Mouse (Mus musculus) hindbrain, embryonic 16.5 days (tissue): ENCODE data around the gene Sacs. TPM values are rescaled to one million over a fixed set of nuclear protein-coding genes. Genes with fewer than 3 reads are reported as not detected.
A peak's percentile ranks its signal among the peaks of the same experiment; 100 is the strongest.

Experiments
- ATAC-seq: fragments of 200-750 bp; cut with Nextera tagmentation; 2 replicates; pipeline ENCODE4 v1.8.0; 2017; ENCODE audit warnings: moderate TSS enrichment, moderate library complexity
- H3K27ac ChIP-seq: fragments of 300-500 bp; sonication (generic); 2 replicates; pipeline ENCODE4 v1.5.1; 2014; ENCODE audit warnings: low read depth, mild to moderate bottlenecking, control low read depth, low read length, moderate library complexity
- H3K27me3 ChIP-seq: fragments of 300-500 bp; sonication (generic); replicated peaks from 2 replicates; pipeline ENCODE4 v1.6.1; 2014; ENCODE audit warnings: low read length; ENCODE audit not compliant: control insufficient read depth, insufficient read depth
- H3K36me3 ChIP-seq: fragments of 300-500 bp; sonication (generic); 2 replicates; pipeline ENCODE4 v1.6.1; 2014; ENCODE audit warnings: mild to moderate bottlenecking, low read length, moderate library complexity, mixed read lengths; ENCODE audit not compliant: control insufficient read depth, insufficient read depth
- H3K4me1 ChIP-seq: fragments of 300-500 bp; sonication (generic); 2 replicates; pipeline ENCODE4 v1.6.1; 2014; ENCODE audit warnings: low read depth, low read length; ENCODE audit not compliant: control insufficient read depth, insufficient read depth
- H3K4me2 ChIP-seq: fragments of 300-500 bp; sonication (generic); 2 replicates; pipeline ENCODE4 v1.6.1; 2014; ENCODE audit warnings: mild to moderate bottlenecking, low read length, control low read depth, moderate library complexity
- H3K4me3 ChIP-seq: fragments of 300-500 bp; sonication (generic); 2 replicates; pipeline ENCODE4 v1.5.1; 2014; ENCODE audit warnings: mild to moderate bottlenecking, low read length, control low read depth, moderate library complexity
- H3K9ac ChIP-seq: fragments of 300-500 bp; sonication (generic); 2 replicates; pipeline ENCODE4 v1.6.1; 2014; ENCODE audit warnings: low read depth, mild to moderate bottlenecking, control low read depth, low read length, moderate library complexity
- H3K9me3 ChIP-seq: fragments of 300-500 bp; sonication (generic); 2 replicates; pipeline ENCODE4 v1.6.1; 2014; ENCODE audit warnings: mild to moderate bottlenecking, low read length, moderate library complexity; ENCODE audit not compliant: control insufficient read depth
- WGBS: fragments of 180-500 bp; shearing (Covaris S2); extraction: QIAGEN DNeasy Blood & Tissue Kit; methylation state at CpG from one replicate; pipeline ENCODE4 v1.1.7; 2014; 5-methylcytosine and 5-hydroxymethylcytosine counted together
- polyA plus RNA-seq: library from polyadenylated mRNA; unstranded; fragments of >200 nt; fragmentation: Nextera tagmentation; extraction: Ambion mirVana; gene quantifications from 2 replicates; pipeline ENCODE4 v1.2.1, GENCODE M21; 2015

The Sacs gene
- polyA plus RNA-seq, 1 experiment from 2014 or later: 6.8 TPM

GRCm38 (mm10) chr14:61246444-61246843 lies 108.2 kb downstream of the Sacs start:
- ATAC-seq: no peak
- Histone ChIP-seq H3K4me1 (no peaks in the 10 kb centered on the region), H3K36me3 (no peaks in the 10 kb centered on the region), H3K4me3 (no peak overlapping the region), H3K27me3 (no peaks in the 10 kb centered on the region), H3K9me3 (peaks cover 6% of the 10 kb centered on the region), H3K9ac (no peak overlapping the region), H3K27ac (no peak overlapping the region), H3K4me2 (no peak overlapping the region)
- WGBS: 74% methylated on average over 3 of the region's 3 CpGs

- H3K4me3 ChIP-seq: no peak overlapping the region
- peaks cover 6% of the 10 kb centered on the region for H3K9me3 ChIP-seq
- no peak for ATAC-seq
- H3K4me2 ChIP-seq: no peak overlapping the region
- no peak overlapping the region for H3K9ac ChIP-seq
- H3K4me1 ChIP-seq: no peaks in the 10 kb centered on the region
- no peak overlapping the region for H3K27ac ChIP-seq
- WGBS: 89% methylated on average over 15 of the region's 15 CpGs
- no peaks in the 10 kb centered on the region for H3K36me3 ChIP-seq
- no peaks in the 10 kb centered on the region for H3K27me3 ChIP-seq
Observed at GRCm38 (mm10) chr14:61252596-61253388, 114.5 kb downstream of the Sacs start.

GRCm38 (mm10) chr14:61258352-61258751 lies 120.1 kb downstream of the Sacs start, which contains the start of gene Sgcg:
Gene Sgcg, minus strand, starts transcription at chr14:61258490.
- H3K4me1 ChIP-seq: no peaks in the 10 kb centered on the region
- no peak for ATAC-seq
- 65% methylated on average over 11 of the region's 11 CpGs for WGBS
- H3K36me3 ChIP-seq: no peaks in the 10 kb centered on the region
- no peaks in the 10 kb centered on the region for H3K27me3 ChIP-seq
- no peak within 1 kb of the TSS for H3K4me3 ChIP-seq
- no peak within 1 kb of the TSS for H3K9ac ChIP-seq
- no peaks in the 10 kb centered on the region for H3K9me3 ChIP-seq
- H3K4me2 ChIP-seq: no peak within 1 kb of the TSS
- H3K27ac ChIP-seq: no peak within 1 kb of the TSS

DNA sequence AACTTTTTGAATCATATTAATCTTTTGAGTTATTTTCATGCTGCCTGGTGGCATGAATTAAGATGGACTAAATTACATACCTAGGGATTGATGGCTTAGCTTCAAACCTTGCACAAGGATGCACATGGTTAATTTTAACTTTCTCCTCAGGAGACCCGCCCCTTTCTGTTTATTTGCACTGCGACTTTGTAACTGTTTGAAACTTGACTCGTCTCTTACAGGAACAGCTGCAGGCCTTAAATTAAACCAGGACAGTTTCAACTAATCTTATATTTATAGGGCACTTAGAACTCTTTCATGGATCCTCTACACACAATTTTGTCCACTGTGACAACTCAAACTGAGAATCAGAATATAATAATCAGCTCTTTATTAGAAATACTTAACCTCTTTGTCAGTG lies 120.8 kb downstream of the Sacs start:
- no peaks in the 10 kb centered on the region for H3K36me3 ChIP-seq
- no peaks in the 10 kb centered on the region for H3K27me3 ChIP-seq
- no peak overlapping the region for H3K27ac ChIP-seq
- H3K4me3 ChIP-seq: no peak overlapping the region
- H3K4me2 ChIP-seq: no peak overlapping the region
- no peak overlapping the region for H3K9ac ChIP-seq
- H3K4me1 ChIP-seq: no peaks in the 10 kb centered on the region
- WGBS: 63% methylated on average over 3 of the region's 3 CpGs
- no peak for ATAC-seq
- no peaks in the 10 kb centered on the region for H3K9me3 ChIP-seq

DNA sequence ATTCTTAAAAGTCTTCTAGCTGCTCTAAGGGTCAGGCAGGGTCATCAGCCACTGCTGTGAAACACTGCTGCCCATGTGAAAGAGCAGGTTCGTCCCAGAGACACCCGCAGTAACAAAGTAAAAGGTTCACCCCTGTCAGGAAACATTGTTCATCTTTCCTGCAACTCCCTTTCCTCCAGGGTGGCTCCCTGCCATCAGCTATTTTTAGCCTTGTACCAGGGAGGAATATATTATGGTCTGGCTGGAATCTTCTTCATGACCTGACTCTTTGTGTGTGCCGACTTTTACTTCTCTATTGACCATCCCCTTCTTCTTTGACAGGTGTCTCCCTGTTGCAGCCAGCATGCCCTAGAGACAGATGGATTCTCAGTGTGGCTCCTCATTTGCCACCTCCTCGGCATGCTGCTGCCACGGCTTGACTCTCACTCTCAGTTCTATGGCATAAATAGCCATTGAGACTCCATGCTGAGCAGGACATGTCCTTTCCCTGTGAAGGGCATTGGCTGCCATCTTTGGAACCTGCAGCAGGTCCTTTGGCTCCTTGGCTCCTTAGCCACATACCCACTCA lies 129.7 kb downstream of the Sacs start:
- Histone ChIP-seq H3K27me3 (no peaks in the 10 kb centered on the region), H3K4me2 (no peak overlapping the region), H3K9ac (no peak overlapping the region), H3K9me3 (no peaks in the 10 kb centered on the region), H3K4me3 (no peak overlapping the region), H3K27ac (no peak overlapping the region), H3K4me1 (no peaks in the 10 kb centered on the region), H3K36me3 (no peaks in the 10 kb centered on the region)
- 36% methylated on average over 5 of the region's 5 CpGs for WGBS
- ATAC-seq: no peak

GRCm38 (mm10) chr14:61274414-61275198 lies 136.3 kb downstream of the Sacs start:
- peaks cover 4% of the 10 kb centered on the region for H3K4me1 ChIP-seq
- 8% methylated on average over 38 of the region's 38 CpGs for WGBS
- peaks cover 11% of the 10 kb centered on the region for H3K27me3 ChIP-seq
- H3K4me2 ChIP-seq: peak overlapping the region; percentile 55
- H3K27ac ChIP-seq: no peak overlapping the region
- peak overlapping the region; percentile 27 for H3K4me3 ChIP-seq
- H3K9me3 ChIP-seq: no peaks in the 10 kb centered on the region
- no peak for ATAC-seq
- peak overlapping the region; percentile 35 for H3K9ac ChIP-seq
- H3K36me3 ChIP-seq: no peaks in the 10 kb centered on the region

DNA sequence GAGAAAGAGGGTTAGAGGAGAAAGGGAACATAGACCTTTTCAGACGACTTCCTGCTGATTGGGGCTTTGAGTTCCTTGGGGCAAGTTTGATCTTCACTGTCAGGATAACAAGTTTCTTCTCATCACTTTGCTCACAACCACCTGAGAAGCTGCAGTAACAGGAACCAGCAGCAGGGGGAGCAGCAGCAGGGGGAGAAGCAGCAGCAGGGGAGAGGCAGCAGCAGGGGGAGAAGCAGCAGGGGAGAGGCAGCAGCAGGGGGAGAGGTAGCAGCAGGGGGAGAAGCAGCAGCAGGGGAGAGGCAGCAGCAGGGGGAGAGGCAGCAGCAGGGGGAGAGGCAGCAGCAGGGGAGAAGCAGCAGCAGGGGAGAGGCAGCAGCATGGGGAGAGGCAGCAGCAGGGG lies 139.0 kb downstream of the Sacs start:
- Histone ChIP-seq H3K4me3 (no peak overlapping the region), H3K9ac (no peak overlapping the region), H3K27ac (no peak overlapping the region), H3K9me3 (no peaks in the 10 kb centered on the region), H3K36me3 (no peaks in the 10 kb centered on the region), H3K4me2 (no peak overlapping the region), H3K27me3 (peaks cover 11% of the 10 kb centered on the region), H3K4me1 (peaks cover 4% of the 10 kb centered on the region)
- WGBS: 53% methylated on average over 1 of the region's 1 CpGs
- no peak for ATAC-seq

GRCm38 (mm10) chr14:61278676-61279300 lies 140.5 kb downstream of the Sacs start:
- peaks cover 11% of the 10 kb centered on the region for H3K27me3 ChIP-seq
- WGBS: 83% methylated on average over 7 of the region's 7 CpGs
- peaks cover 4% of the 10 kb centered on the region for H3K4me1 ChIP-seq
- ATAC-seq: no peak
- no peak overlapping the region for H3K4me2 ChIP-seq
- H3K27ac ChIP-seq: no peak overlapping the region
- no peak overlapping the region for H3K9ac ChIP-seq
- no peak overlapping the region for H3K4me3 ChIP-seq
- no peaks in the 10 kb centered on the region for H3K9me3 ChIP-seq
- no peaks in the 10 kb centered on the region for H3K36me3 ChIP-seq
